Mouse (Mus musculus): Measurements from ENCODE around the gene Olfr1339. TPM values are rescaled to one million over a fixed set of nuclear protein-coding genes. Genes with fewer than 3 reads are reported as not detected.

The Olfr1339 gene
- polyA plus RNA-seq (2014; fragmentation: Nextera tagmentation; extraction: Ambion mirVana): not detected in 2 replicates

GRCm38 (mm10) chr4:118731875-118732274 is at the start of gene Olfr1339:
TSS of gene Olfr1339 (plus strand) at chr4:118732175.
- Histone ChIP-seq H3K27ac (ENCODE audit: low read depth, low read length) (no peak within 1 kb of the TSS), H3K27me3 (replicated peaks; ENCODE audit: control insufficient read depth, insufficient read depth, low read length) (no peaks in the 10 kb centered on the region), H3K4me3 (ENCODE audit: low read depth, low read length) (no peak within 1 kb of the TSS), H3K4me2 (no peak within 1 kb of the TSS), H3K4me1 (replicated peaks; ENCODE audit: control insufficient read depth, insufficient read depth, low read length) (no peaks in the 10 kb centered on the region), H3K9ac (ENCODE audit: low read depth, low read length) (no peak within 1 kb of the TSS), H3K36me3 (ENCODE audit: control insufficient read depth, insufficient read depth, low read length) (no peaks in the 10 kb centered on the region), H3K9me3 (ENCODE audit: control insufficient read depth, low read length) (no peaks in the 10 kb centered on the region)
- DNase-seq (ENCODE audit: low spot score): no peak
- ATAC-seq (replicated peaks; ENCODE audit: low FRiP score): no peak
- WGBS: 83% methylated on average over 1 of the region's 1 CpGs

- H3K4me1 ChIP-seq (replicated peaks; ENCODE audit: control insufficient read depth, insufficient read depth, low read length): no peaks in the 10 kb centered on the region
- DNase-seq (ENCODE audit: low spot score): no peak
- 10% methylated on average over 2 of the region's 2 CpGs for WGBS
Measured at GRCm38 (mm10) chr4:118687086-118687485, 44.9 kb upstream of the Olfr1339 start.

GRCm38 (mm10) chr4:118692412-118692973 is 39.5 kb upstream of the Olfr1339 start, which contains the start of gene Olfr1342:
TSS of gene Olfr1342 (minus strand) at chr4:118692756.
- Histone ChIP-seq H3K27ac (ENCODE audit: low read depth, low read length) (no peak within 1 kb of the TSS), H3K27me3 (replicated peaks; ENCODE audit: control insufficient read depth, insufficient read depth, low read length) (no peaks in the 10 kb centered on the region), H3K4me2 (no peak within 1 kb of the TSS), H3K4me3 (ENCODE audit: low read depth, low read length) (no peak within 1 kb of the TSS), H3K9me3 (ENCODE audit: control insufficient read depth, low read length) (no peaks in the 10 kb centered on the region), H3K4me1 (replicated peaks; ENCODE audit: control insufficient read depth, insufficient read depth, low read length) (no peaks in the 10 kb centered on the region), H3K36me3 (ENCODE audit: control insufficient read depth, insufficient read depth, low read length) (no peaks in the 10 kb centered on the region), H3K9ac (ENCODE audit: low read depth, low read length) (no peak within 1 kb of the TSS)
- DNase-seq (ENCODE audit: low spot score): no peak
- WGBS: 40% methylated on average over 12 of the region's 12 CpGs
- ATAC-seq (replicated peaks; ENCODE audit: low FRiP score): no peak

More at GRCm38 (mm10) chr4:118687086-118687485, 44.9 kb upstream of the Olfr1339 start:
- no peak for ATAC-seq (replicated peaks; ENCODE audit: low FRiP score)
- H3K9me3 ChIP-seq (ENCODE audit: control insufficient read depth, low read length): no peaks in the 10 kb centered on the region
- no peak overlapping the region for H3K9ac ChIP-seq (ENCODE audit: low read depth, low read length)
- H3K27me3 ChIP-seq (replicated peaks; ENCODE audit: control insufficient read depth, insufficient read depth, low read length): no peaks in the 10 kb centered on the region
- H3K36me3 ChIP-seq (ENCODE audit: control insufficient read depth, insufficient read depth, low read length): no peaks in the 10 kb centered on the region
- H3K4me3 ChIP-seq (ENCODE audit: low read depth, low read length): no peak overlapping the region
- no peak overlapping the region for H3K27ac ChIP-seq (ENCODE audit: low read depth, low read length)
- no peak overlapping the region for H3K4me2 ChIP-seq

GRCm38 (mm10) chr4:118693812-118694211 is 38.2 kb upstream of the Olfr1339 start:
- ATAC-seq (replicated peaks; ENCODE audit: low FRiP score): no peak
- no peak overlapping the region for H3K4me3 ChIP-seq (ENCODE audit: low read depth, low read length)
- H3K9ac ChIP-seq (ENCODE audit: low read depth, low read length): no peak overlapping the region
- no peak for DNase-seq (ENCODE audit: low spot score)
- no peaks in the 10 kb centered on the region for H3K27me3 ChIP-seq (replicated peaks; ENCODE audit: control insufficient read depth, insufficient read depth, low read length)
- no peak overlapping the region for H3K27ac ChIP-seq (ENCODE audit: low read depth, low read length)
- no peak overlapping the region for H3K4me2 ChIP-seq
- no peaks in the 10 kb centered on the region for H3K9me3 ChIP-seq (ENCODE audit: control insufficient read depth, low read length)
- no peaks in the 10 kb centered on the region for H3K4me1 ChIP-seq (replicated peaks; ENCODE audit: control insufficient read depth, insufficient read depth, low read length)
- 49% methylated on average over 2 of the region's 2 CpGs for WGBS
- no peaks in the 10 kb centered on the region for H3K36me3 ChIP-seq (ENCODE audit: control insufficient read depth, insufficient read depth, low read length)

GRCm38 (mm10) chr4:118703223-118703622 is 28.8 kb upstream of the Olfr1339 start, which contains the start of gene Olfr1341:
TSS of gene Olfr1341 (plus strand) at chr4:118703523.
- Histone ChIP-seq H3K4me2 (no peak within 1 kb of the TSS), H3K27me3 (replicated peaks; ENCODE audit: control insufficient read depth, insufficient read depth, low read length) (no peaks in the 10 kb centered on the region), H3K4me3 (ENCODE audit: low read depth, low read length) (no peak within 1 kb of the TSS), H3K4me1 (replicated peaks; ENCODE audit: control insufficient read depth, insufficient read depth, low read length) (no peaks in the 10 kb centered on the region), H3K9me3 (ENCODE audit: control insufficient read depth, low read length) (no peaks in the 10 kb centered on the region), H3K9ac (ENCODE audit: low read depth, low read length) (no peak within 1 kb of the TSS), H3K36me3 (ENCODE audit: control insufficient read depth, insufficient read depth, low read length) (no peaks in the 10 kb centered on the region), H3K27ac (ENCODE audit: low read depth, low read length) (no peak within 1 kb of the TSS)
- DNase-seq (ENCODE audit: low spot score) (no peak), ATAC-seq (replicated peaks; ENCODE audit: low FRiP score) (no peak)
- 73% methylated on average over 3 of the region's 3 CpGs for WGBS

GRCm38 (mm10) chr4:118708086-118708485 is 23.9 kb upstream of the Olfr1339 start:
- ATAC-seq (replicated peaks; ENCODE audit: low FRiP score): no peak
- no peaks in the 10 kb centered on the region for H3K27me3 ChIP-seq (replicated peaks; ENCODE audit: control insufficient read depth, insufficient read depth, low read length)
- no peaks in the 10 kb centered on the region for H3K36me3 ChIP-seq (ENCODE audit: control insufficient read depth, insufficient read depth, low read length)
- H3K9ac ChIP-seq (ENCODE audit: low read depth, low read length): no peak overlapping the region
- H3K9me3 ChIP-seq (ENCODE audit: control insufficient read depth, low read length): no peaks in the 10 kb centered on the region
- no peak for DNase-seq (ENCODE audit: low spot score)
- WGBS: 70% methylated on average over 5 of the region's 5 CpGs
- H3K4me3 ChIP-seq (ENCODE audit: low read depth, low read length): no peak overlapping the region
- H3K27ac ChIP-seq (ENCODE audit: low read depth, low read length): no peak overlapping the region
- no peak overlapping the region for H3K4me2 ChIP-seq
- no peaks in the 10 kb centered on the region for H3K4me1 ChIP-seq (replicated peaks; ENCODE audit: control insufficient read depth, insufficient read depth, low read length)

- Histone ChIP-seq H3K4me1 (replicated peaks; ENCODE audit: control insufficient read depth, insufficient read depth, low read length) (no peaks in the 10 kb centered on the region), H3K36me3 (ENCODE audit: control insufficient read depth, insufficient read depth, low read length) (no peaks in the 10 kb centered on the region), H3K4me2 (no peak overlapping the region), H3K27me3 (replicated peaks; ENCODE audit: control insufficient read depth, insufficient read depth, low read length) (no peaks in the 10 kb centered on the region), H3K27ac (ENCODE audit: low read depth, low read length) (no peak overlapping the region), H3K9me3 (ENCODE audit: control insufficient read depth, low read length) (no peaks in the 10 kb centered on the region), H3K9ac (ENCODE audit: low read depth, low read length) (no peak overlapping the region), H3K4me3 (ENCODE audit: low read depth, low read length) (no peak overlapping the region)
- 41% methylated on average over 1 of the region's 1 CpGs for WGBS
- ATAC-seq (replicated peaks; ENCODE audit: low FRiP score) (no peak), DNase-seq (ENCODE audit: low spot score) (no peak)
Measured at GRCm38 (mm10) chr4:118711656-118712055, 20.3 kb upstream of the Olfr1339 start.

- DNase-seq (ENCODE audit: low spot score) (no peak), ATAC-seq (replicated peaks; ENCODE audit: low FRiP score) (no peak)
- Histone ChIP-seq H3K4me3 (ENCODE audit: low read depth, low read length) (no peak within 1 kb of the TSS), H3K4me1 (replicated peaks; ENCODE audit: control insufficient read depth, insufficient read depth, low read length) (no peaks in the 10 kb centered on the region), H3K9me3 (ENCODE audit: control insufficient read depth, low read length) (no peaks in the 10 kb centered on the region), H3K27ac (ENCODE audit: low read depth, low read length) (no peak within 1 kb of the TSS), H3K9ac (ENCODE audit: low read depth, low read length) (no peak within 1 kb of the TSS), H3K36me3 (ENCODE audit: control insufficient read depth, insufficient read depth, low read length) (no peaks in the 10 kb centered on the region), H3K4me2 (no peak within 1 kb of the TSS), H3K27me3 (replicated peaks; ENCODE audit: control insufficient read depth, insufficient read depth, low read length) (no peaks in the 10 kb centered on the region)
Measured at GRCm38 (mm10) chr4:118719838-118720237, 12.1 kb upstream of the Olfr1339 start, which contains the start of gene Olfr1340. TSS of gene Olfr1340 (plus strand) at chr4:118720138.

- Histone ChIP-seq H3K27me3 (replicated peaks; ENCODE audit: control insufficient read depth, insufficient read depth, low read length) (no peaks in the 10 kb centered on the region), H3K4me3 (ENCODE audit: low read depth, low read length) (no peak overlapping the region), H3K9ac (ENCODE audit: low read depth, low read length) (no peak overlapping the region), H3K9me3 (ENCODE audit: control insufficient read depth, low read length) (no peaks in the 10 kb centered on the region), H3K36me3 (ENCODE audit: control insufficient read depth, insufficient read depth, low read length) (no peaks in the 10 kb centered on the region), H3K4me1 (replicated peaks; ENCODE audit: control insufficient read depth, insufficient read depth, low read length) (no peaks in the 10 kb centered on the region), H3K4me2 (no peak overlapping the region), H3K27ac (ENCODE audit: low read depth, low read length) (no peak overlapping the region)
- no peak for ATAC-seq (replicated peaks; ENCODE audit: low FRiP score)
- peak; percentile 34 for DNase-seq (ENCODE audit: low spot score)
- WGBS: 54% methylated on average over 10 of the region's 10 CpGs
Measured at GRCm38 (mm10) chr4:118721742-118722483, 10.1 kb upstream of the Olfr1339 start.

Measured in liver, embryonic 11.5 days (tissue).